Mouse (Mus musculus): ENCODE measurements around the gene Lpp.

Lpp gene

GRCm38 (mm10) chr16:24558458-24558857 is 165.2 kb downstream of the Lpp start:
- no peak for DNase-seq (ENCODE audit: low read depth, low spot score)

DNA sequence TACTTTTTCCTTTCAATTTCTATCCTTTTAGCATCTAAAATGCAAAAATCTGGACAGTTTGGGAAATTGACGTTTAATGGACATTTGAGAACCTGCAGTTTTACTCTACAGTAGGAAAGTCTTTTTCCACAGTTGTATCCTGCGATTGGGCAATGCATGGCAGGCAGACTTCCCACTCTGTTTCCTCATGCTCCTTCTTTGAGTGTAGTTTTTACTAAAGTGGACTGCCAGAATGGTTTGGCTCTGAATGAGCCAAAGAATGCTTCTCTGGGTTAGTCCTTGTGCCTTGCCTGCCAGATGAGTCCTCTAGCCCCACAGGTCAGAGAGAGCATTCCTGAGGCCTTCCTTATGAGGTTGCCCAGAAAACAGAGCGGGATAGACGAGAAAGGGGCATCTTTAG is 166.5 kb downstream of the Lpp start:
- no peak for DNase-seq (ENCODE audit: low read depth, low spot score)

GRCm38 (mm10) chr16:24560998-24561397 is 167.7 kb downstream of the Lpp start:
- no peak for DNase-seq (ENCODE audit: low read depth, low spot score)

- DNase-seq (ENCODE audit: low read depth, low spot score) = no peak
Measured at GRCm38 (mm10) chr16:24561602-24562001, 168.3 kb downstream of the Lpp start.

DNA sequence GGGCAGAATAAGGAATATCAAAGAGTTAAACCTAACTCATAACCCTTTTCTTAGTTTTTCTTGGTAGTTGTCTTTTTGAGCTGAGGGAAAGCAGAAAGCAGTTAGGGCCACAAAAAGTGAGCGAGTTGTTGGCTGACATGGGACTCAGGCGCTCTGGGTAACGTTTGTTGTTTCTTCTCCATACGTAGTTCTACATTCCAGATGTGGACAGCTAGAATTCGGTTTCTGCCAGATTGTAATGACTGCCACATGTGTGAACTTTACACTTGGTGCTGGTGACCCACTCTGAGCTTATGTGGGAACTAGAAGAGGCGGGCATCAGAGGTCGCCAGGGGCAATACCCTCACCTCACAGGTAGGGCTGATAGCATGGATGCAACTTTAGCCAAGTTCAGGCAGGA is 172.0 kb downstream of the Lpp start:
- DNase-seq (ENCODE audit: low read depth, low spot score) = no peak

GRCm38 (mm10) chr16:24566277-24566676 is 173.0 kb downstream of the Lpp start:
- peak; percentile 91 for DNase-seq (ENCODE audit: low read depth, low spot score)

- no peak for DNase-seq (ENCODE audit: low read depth, low spot score)
Measured at GRCm38 (mm10) chr16:24567562-24567961, 174.3 kb downstream of the Lpp start.

DNA sequence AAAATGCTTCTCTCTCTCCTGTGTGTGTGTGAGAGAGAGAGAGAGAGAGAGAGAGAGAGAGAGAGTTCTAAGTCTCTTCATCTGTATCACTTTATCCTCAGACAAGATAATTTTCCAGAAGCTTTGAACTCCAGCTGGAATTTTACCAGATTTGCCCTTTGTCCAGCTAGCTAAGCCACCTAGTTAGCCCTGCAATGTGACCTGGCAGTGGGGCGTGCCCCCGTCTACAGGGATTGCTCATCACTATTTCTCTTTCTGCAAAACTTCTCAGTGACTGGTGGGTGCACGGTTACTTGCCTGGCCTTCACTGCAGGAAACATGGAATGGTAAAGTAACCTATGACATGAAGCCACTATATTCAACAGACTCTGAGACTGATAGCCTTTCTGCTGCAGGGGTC is 174.8 kb downstream of the Lpp start:
- DNase-seq (ENCODE audit: low read depth, low spot score) = no peak

DNA sequence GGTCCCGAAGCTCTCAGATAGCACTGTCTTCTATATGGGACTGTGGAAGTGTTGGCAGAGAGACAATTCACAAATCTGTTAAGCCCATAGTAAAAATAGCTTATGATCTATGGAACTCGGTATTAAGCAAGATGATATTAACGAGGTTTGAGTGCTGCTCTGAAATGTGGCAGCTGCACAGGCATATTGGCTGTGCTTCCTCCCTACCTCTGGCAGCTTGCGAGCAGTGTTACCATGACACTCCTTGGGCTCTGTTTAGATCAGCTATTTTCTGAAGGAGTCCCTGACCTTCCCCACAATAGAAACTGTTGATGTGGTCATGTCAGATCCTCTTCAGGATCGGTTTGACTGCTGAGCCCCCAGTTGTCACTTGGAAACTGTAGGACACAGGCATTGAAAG is 176.4 kb downstream of the Lpp start:
- no peak for DNase-seq (ENCODE audit: low read depth, low spot score)

DNA sequence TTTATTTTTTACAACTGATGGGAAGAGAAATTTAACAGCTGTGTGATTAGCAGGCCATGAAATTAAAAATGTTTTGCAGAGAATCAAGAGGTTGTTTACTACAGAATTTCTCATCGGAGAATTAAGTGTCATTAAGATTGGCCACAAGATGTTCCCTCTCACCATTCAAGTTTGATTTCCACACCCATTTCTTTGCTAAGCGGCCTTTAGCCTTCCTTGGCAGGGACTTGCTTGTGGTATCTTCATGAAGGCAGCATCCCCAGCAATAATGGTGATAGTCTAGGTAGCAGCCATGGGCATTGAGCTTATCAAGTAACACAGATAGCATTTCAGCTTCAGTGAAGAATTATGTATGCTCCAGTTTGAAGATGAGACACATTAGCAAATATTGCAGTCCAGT is 183.7 kb downstream of the Lpp start:
- no peak for DNase-seq (ENCODE audit: low read depth, low spot score)

- DNase-seq (ENCODE audit: low read depth, low spot score) = no peak
Measured at GRCm38 (mm10) chr16:24577798-24578197, 184.5 kb downstream of the Lpp start.

- DNase-seq (ENCODE audit: low read depth, low spot score) = no peak
Measured at GRCm38 (mm10) chr16:24582847-24583246, 189.5 kb downstream of the Lpp start.

DNA sequence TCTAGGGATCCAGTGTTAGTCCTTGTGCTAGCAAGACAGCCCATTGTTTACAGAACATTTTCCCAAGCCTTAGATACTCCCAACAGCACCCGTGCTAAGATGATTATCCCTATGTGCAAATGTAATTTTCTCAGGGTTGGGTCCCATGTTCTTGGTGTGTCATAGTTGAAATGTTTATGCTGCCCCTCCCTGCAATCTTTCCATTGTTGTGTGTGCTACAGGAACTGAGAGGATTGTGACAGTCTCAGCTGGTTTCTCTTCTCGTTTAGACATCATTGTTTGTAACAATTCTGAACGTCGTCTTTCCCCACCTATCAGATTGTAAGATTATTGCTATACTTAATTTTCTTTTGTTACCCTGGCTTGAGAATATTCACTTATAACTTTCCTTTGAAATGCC is 200.2 kb downstream of the Lpp start:
- DNase-seq (ENCODE audit: low read depth, low spot score) = no peak

DNA sequence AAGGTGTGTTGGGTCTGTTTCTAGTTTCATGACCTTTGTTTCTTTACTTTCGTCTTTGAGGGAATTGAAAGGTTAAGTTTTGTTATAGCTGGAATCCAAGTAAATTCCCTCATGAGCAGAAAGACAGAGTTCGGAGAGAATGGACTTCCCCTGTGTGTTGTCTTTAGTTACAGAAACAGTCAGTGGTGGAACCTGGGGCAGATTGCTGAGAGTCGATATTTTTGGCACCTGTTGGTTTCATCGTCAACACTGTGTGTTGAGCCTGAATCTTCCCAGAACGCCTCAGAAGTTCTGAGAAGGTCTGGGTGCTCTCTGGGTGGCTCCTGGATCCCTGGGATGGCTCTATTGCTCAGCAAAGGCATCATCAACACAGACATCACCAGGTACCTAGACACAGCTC is 201.2 kb downstream of the Lpp start:
- DNase-seq (ENCODE audit: low read depth, low spot score) = no peak

DNA sequence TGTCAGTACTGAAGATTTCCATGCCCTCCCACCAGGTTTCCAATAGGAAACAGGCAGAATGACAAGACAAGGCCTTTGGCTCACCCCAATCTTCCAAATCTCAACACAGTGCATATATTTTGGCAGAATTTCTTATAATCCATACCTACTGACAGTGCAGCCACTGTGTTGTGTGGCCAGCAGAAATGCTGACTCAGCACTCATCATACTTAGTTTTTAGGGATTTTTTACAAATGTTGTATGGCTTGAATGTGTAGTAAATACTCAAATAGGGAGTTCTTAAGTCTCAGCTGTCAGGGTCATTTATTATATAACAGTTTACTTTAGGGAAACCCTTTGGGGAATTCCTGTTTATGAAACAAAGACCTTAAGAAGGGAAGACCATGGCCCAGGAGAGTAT is 202.2 kb downstream of the Lpp start:
- DNase-seq (ENCODE audit: low read depth, low spot score) = no peak

GRCm38 (mm10) chr16:24598567-24598966 is 205.3 kb downstream of the Lpp start:
- no peak for DNase-seq (ENCODE audit: low read depth, low spot score)

DNA sequence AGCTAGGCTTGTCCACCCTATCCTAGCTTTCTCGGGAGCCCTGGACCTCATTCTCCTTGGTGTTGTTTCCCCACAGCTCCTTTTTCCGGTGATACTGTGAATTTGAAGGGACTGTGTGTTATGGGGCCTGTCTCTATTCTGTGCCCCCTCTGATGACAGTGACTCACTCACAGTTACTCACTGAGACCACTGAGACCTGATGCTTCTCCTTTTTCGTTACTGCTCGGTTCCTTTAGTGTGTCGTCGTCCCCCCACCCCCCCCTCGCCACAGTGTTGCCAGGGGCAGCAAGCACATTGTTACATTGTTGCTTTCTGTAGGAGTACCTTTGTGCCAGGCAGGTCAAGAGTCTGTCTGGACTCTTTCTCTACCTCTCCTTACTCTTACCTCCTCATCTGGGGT is 206.5 kb downstream of the Lpp start:
- no peak for DNase-seq (ENCODE audit: low read depth, low spot score)

GRCm38 (mm10) chr16:24600260-24600948 is 207.1 kb downstream of the Lpp start:
- no peak for DNase-seq (ENCODE audit: low read depth, low spot score)

GRCm38 (mm10) chr16:24603342-24603741 is 210.0 kb downstream of the Lpp start:
- no peak for DNase-seq (ENCODE audit: low read depth, low spot score)

DNA sequence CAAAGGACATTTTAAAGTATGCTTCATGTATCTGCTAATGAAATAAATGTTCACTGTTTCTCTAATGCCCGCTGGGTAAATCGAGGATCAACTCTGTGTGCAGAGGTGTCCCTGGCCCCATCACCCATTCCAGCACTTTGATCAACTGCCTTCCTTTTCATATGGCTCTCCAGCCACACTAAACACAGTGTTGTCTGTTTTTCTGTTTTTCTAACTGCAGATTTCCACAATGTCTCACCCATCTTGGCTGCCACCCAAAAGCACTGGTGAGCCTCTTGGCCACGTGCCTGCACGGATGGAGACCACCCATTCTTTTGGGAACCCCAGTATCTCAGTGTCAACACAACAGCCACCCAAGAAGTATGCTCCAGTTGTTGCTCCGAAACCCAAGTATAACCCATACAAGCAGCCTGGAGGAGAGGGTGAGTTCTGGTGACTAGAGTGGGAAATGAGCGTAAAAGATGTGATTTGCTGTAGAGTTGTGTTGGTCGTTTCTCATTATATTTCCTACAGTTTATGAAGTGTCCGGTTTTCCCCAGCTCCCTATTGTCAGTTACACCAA is 214.7 kb downstream of the Lpp start:
- DNase-seq (ENCODE audit: low read depth, low spot score) = no peak

GRCm38 (mm10) chr16:24619458-24619857 is 226.2 kb downstream of the Lpp start:
- no peak for DNase-seq (ENCODE audit: low read depth, low spot score)

GRCm38 (mm10) chr16:24620021-24620420 is 226.7 kb downstream of the Lpp start:
- no peak for DNase-seq (ENCODE audit: low read depth, low spot score)

DNA sequence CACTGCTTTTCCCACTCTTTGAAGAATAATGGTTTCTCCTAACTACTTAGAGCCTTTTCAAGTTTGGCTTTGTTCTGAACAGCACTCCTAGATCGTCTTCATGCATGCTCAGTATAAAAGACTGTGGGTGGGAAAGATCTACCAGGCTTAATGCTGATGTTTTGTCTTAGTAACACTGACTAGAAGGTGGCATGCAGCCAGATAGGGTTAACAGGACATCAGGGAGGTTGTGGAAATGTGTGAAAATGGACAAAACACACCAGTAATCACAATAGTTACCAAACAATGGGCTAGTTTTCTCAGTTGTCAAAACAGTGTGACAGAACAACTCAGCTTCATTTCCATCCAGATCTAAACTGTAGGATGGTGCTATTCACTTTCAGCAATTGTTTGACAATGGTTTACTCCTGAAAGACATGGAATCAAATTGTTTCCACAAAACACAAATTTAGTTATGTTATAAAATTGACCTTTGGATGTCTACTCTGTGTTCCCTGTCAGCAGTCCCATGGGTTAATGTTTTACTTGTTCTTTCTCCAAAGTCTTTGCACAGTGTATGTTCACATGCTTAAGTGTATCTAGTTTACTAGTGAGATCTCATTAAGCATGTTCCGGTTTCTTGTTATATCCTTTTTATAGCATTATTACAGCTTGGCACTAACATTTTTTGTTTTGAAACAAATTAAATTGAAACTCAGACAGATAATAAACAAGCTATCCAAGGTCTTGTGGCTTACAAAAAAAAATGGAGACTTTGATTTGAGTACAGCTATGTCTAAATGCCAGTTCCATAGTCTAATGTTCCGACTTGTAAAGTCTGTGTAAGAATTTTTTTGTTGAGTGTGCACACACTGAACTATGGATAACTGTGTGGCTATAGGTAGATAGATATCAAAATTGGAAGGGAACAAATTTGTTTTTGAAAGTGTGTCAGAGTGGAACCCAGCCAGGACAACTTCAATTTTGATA is 229.2 kb downstream of the Lpp start:
- no peak for DNase-seq (ENCODE audit: low read depth, low spot score)

Data from ES-CJ7 (cell line).